Mouse (Mus musculus): ENCODE measurements around the gene Stxbp6. TPM values are rescaled to one million over a fixed set of nuclear protein-coding genes. Genes with fewer than 3 reads are reported as not detected.
A peak's percentile ranks its signal among the peaks of the same experiment; 100 is the strongest.

Gene Stxbp6
- polyA plus RNA-seq, 1 experiment from 2014 or later: 20.3 TPM

GRCm38 (mm10) chr12:45081617-45082016 lies 7.1 kb upstream of the Stxbp6 start:
- Histone ChIP-seq H3K4me2 (ENCODE audit: low read length) (no peak overlapping the region), H3K27ac (no peak overlapping the region), H3K9me3 (replicated peaks; ENCODE audit: low read length) (no peaks in the 10 kb centered on the region), H3K9ac (ENCODE audit: low read depth, low read length) (no peak overlapping the region), H3K4me3 (replicated peaks; ENCODE audit: low read depth, low read length) (no peak overlapping the region), H3K4me1 (replicated peaks; ENCODE audit: insufficient read depth, low read length) (no peaks in the 10 kb centered on the region), H3K36me3 (ENCODE audit: insufficient read depth, low read length) (no peaks in the 10 kb centered on the region), H3K27me3 (ENCODE audit: insufficient read depth, low read length) (no peaks in the 10 kb centered on the region)
- DNase-seq (ENCODE audit: low spot score) (no peak), ATAC-seq (replicated peaks; ENCODE audit: low FRiP score, low read depth) (no peak)
- WGBS: 66% methylated on average over 1 of the region's 1 CpGs
- no peak for TF ChIP-seq CTCF (IDR thresholded peaks at IDR 0.05; ENCODE audit: low read depth)

GRCm38 (mm10) chr12:45080753-45081122 lies 6.2 kb upstream of the Stxbp6 start:
- no peak for TF ChIP-seq CTCF (IDR thresholded peaks at IDR 0.05; ENCODE audit: low read depth)
- no peaks in the 10 kb centered on the region for H3K36me3 ChIP-seq (ENCODE audit: insufficient read depth, low read length)
- H3K9ac ChIP-seq (ENCODE audit: low read depth, low read length): no peak overlapping the region
- H3K4me1 ChIP-seq (replicated peaks; ENCODE audit: insufficient read depth, low read length): no peaks in the 10 kb centered on the region
- ATAC-seq (replicated peaks; ENCODE audit: low FRiP score, low read depth) (no peak), DNase-seq (ENCODE audit: low spot score) (no peak)
- H3K27me3 ChIP-seq (ENCODE audit: insufficient read depth, low read length): no peaks in the 10 kb centered on the region
- H3K4me2 ChIP-seq (ENCODE audit: low read length): no peak overlapping the region
- H3K27ac ChIP-seq: no peak overlapping the region
- no peaks in the 10 kb centered on the region for H3K9me3 ChIP-seq (replicated peaks; ENCODE audit: low read length)
- H3K4me3 ChIP-seq (replicated peaks; ENCODE audit: low read depth, low read length): no peak overlapping the region
- WGBS: 37% methylated on average over 5 of the region's 5 CpGs

GRCm38 (mm10) chr12:45080036-45080752 lies 5.7 kb upstream of the Stxbp6 start:
- WGBS: 71% methylated on average over 5 of the region's 5 CpGs
- H3K27ac ChIP-seq: no peak overlapping the region
- no peak overlapping the region for H3K4me3 ChIP-seq (replicated peaks; ENCODE audit: low read depth, low read length)
- no peak overlapping the region for H3K9ac ChIP-seq (ENCODE audit: low read depth, low read length)
- H3K27me3 ChIP-seq (ENCODE audit: insufficient read depth, low read length): no peaks in the 10 kb centered on the region
- H3K36me3 ChIP-seq (ENCODE audit: insufficient read depth, low read length): no peaks in the 10 kb centered on the region
- ATAC-seq (replicated peaks; ENCODE audit: low FRiP score, low read depth) (no peak), DNase-seq (ENCODE audit: low spot score) (no peak)
- H3K9me3 ChIP-seq (replicated peaks; ENCODE audit: low read length): no peaks in the 10 kb centered on the region
- no peak for TF ChIP-seq CTCF (IDR thresholded peaks at IDR 0.05; ENCODE audit: low read depth)
- H3K4me1 ChIP-seq (replicated peaks; ENCODE audit: insufficient read depth, low read length): peaks cover 4% of the 10 kb centered on the region; the same call in 1 of the 2 replicates
- H3K4me2 ChIP-seq (ENCODE audit: low read length): no peak overlapping the region

GRCm38 (mm10) chr12:45075631-45076030 lies 1.1 kb upstream of the Stxbp6 start:
- DNase-seq (ENCODE audit: low spot score): no peak
- Histone ChIP-seq H3K36me3 (ENCODE audit: insufficient read depth, low read length) (no peaks in the 10 kb centered on the region), H3K4me1 (replicated peaks; ENCODE audit: insufficient read depth, low read length) (peaks cover 6% of the 10 kb centered on the region; the same call in 1 of the 2 replicates), H3K27ac (peak overlapping the region; percentile 94; the same call in 1 of the 2 replicates), H3K9ac (ENCODE audit: low read depth, low read length) (no peak overlapping the region), H3K9me3 (replicated peaks; ENCODE audit: low read length) (no peaks in the 10 kb centered on the region), H3K4me3 (replicated peaks; ENCODE audit: low read depth, low read length) (peak overlapping the region; percentile 78; the same call in 1 of the 2 replicates), H3K27me3 (ENCODE audit: insufficient read depth, low read length) (no peaks in the 10 kb centered on the region), H3K4me2 (ENCODE audit: low read length) (peak overlapping the region; percentile 98)
- ATAC-seq (replicated peaks; ENCODE audit: low FRiP score, low read depth): no peak
- 72% methylated on average over 11 of the region's 11 CpGs for WGBS
- no peak for TF ChIP-seq CTCF (IDR thresholded peaks at IDR 0.05; ENCODE audit: low read depth)

GRCm38 (mm10) chr12:45074042-45074601 lies 387 bp downstream of the Stxbp6 start:
- Histone ChIP-seq H3K4me2 (ENCODE audit: low read length) (peak overlapping the region; percentile 98), H3K4me3 (replicated peaks; ENCODE audit: low read depth, low read length) (peak overlapping the region; percentile 78), H3K9ac (ENCODE audit: low read depth, low read length) (peak overlapping the region; percentile 85), H3K27ac (peak overlapping the region; percentile 94), H3K9me3 (replicated peaks; ENCODE audit: low read length) (no peaks in the 10 kb centered on the region), H3K4me1 (replicated peaks; ENCODE audit: insufficient read depth, low read length) (peaks cover 6% of the 10 kb centered on the region; the same call in 1 of the 2 replicates), H3K27me3 (ENCODE audit: insufficient read depth, low read length) (no peaks in the 10 kb centered on the region), H3K36me3 (ENCODE audit: insufficient read depth, low read length) (no peaks in the 10 kb centered on the region)
- no peak for TF ChIP-seq CTCF (IDR thresholded peaks at IDR 0.05; ENCODE audit: low read depth)
- peak; percentile 86 for DNase-seq (ENCODE audit: low spot score)
- under 1% methylated on average over 62 of the region's 62 CpGs for whole genome bisulfite sequencing
- ATAC-seq (replicated peaks; ENCODE audit: low FRiP score, low read depth): peak; percentile 81

GRCm38 (mm10) chr12:45073331-45074041 lies 1.0 kb downstream of the Stxbp6 start:
- peak overlapping the region; percentile 94 for H3K27ac ChIP-seq
- ATAC-seq (replicated peaks; ENCODE audit: low FRiP score, low read depth): peak; percentile 14; the same call in 1 of the 2 replicates
- H3K9me3 ChIP-seq (replicated peaks; ENCODE audit: low read length): no peaks in the 10 kb centered on the region
- peak overlapping the region; percentile 85 for H3K9ac ChIP-seq (ENCODE audit: low read depth, low read length)
- peak overlapping the region; percentile 78 for H3K4me3 ChIP-seq (replicated peaks; ENCODE audit: low read depth, low read length)
- H3K36me3 ChIP-seq (ENCODE audit: insufficient read depth, low read length): no peaks in the 10 kb centered on the region
- peaks cover 6% of the 10 kb centered on the region; the same call in 1 of the 2 replicates for H3K4me1 ChIP-seq (replicated peaks; ENCODE audit: insufficient read depth, low read length)
- no peak for TF ChIP-seq CTCF (IDR thresholded peaks at IDR 0.05; ENCODE audit: low read depth)
- WGBS: under 1% methylated on average over 28 of the region's 28 CpGs
- no peaks in the 10 kb centered on the region for H3K27me3 ChIP-seq (ENCODE audit: insufficient read depth, low read length)
- H3K4me2 ChIP-seq (ENCODE audit: low read length): peak overlapping the region; percentile 98
- DNase-seq (ENCODE audit: low spot score): peak; percentile 40

All from kidney, postnatal 0 days (tissue).